Mouse (Mus musculus): ENCODE measurements at regions not wholly inside any gene's neighbourhood (a gene's known extent, or its start where the extent isn't known, plus 50 kb on each side); places are given as distances from the start of the nearest gene placed in this dataset.

DNA sequence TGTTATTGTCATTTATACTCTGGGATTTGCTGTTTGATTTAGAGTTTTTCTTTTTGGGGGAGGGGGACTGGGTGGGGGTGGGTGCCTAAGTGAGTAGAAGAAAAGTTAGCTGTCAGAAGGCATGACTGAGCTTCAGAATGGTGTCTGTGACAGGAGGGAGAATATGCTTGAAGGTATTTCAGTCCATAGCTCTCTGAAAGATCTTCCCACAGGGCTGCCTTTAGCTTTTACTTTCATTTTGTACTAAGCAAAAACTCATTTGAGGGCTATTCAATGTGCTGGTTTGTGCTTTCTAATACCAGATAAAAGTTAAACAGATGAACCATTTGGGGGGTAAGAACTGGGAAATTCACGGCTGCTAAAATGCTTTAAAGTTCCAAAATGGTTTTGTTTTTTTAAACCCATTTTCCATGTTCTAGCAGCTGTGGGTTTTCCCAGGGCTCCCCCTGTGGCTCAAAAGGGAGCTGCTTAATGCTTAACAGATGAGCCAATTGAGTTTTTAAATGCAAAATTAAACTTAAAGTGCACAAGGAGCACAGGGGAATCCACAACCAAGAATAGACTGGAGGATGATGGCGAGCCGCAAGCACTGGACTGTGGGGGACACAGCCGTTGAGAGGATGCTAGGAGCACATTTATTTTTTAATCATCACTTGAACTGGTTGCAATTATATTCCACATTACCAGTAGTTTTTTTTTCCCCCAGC, 538.5 kb upstream of the Zic4 start:
- Histone ChIP-seq H3K27ac (ENCODE audit: low read length) (no peak overlapping the region), H3K9me3 (ENCODE audit: low read length) (no peaks in the 10 kb centered on the region), H3K4me2 (replicated peaks; ENCODE audit: low read depth, low read length) (no peak overlapping the region), H3K9ac (replicated peaks; ENCODE audit: low read depth) (no peak overlapping the region), H3K4me3 (ENCODE audit: low read depth, low read length) (no peak overlapping the region), H3K27me3 (replicated peaks; ENCODE audit: insufficient read depth, low read length) (no peaks in the 10 kb centered on the region), H3K36me3 (ENCODE audit: insufficient read depth, low read length) (no peaks in the 10 kb centered on the region), H3K4me1 (ENCODE audit: insufficient read depth, low read depth, low read length) (no peaks in the 10 kb centered on the region)
- ATAC-seq: no peak
- 83% methylated on average over 4 of the region's 4 CpGs for whole genome bisulfite sequencing
- DNase-seq (ENCODE audit: low spot score): no peak
- peak; percentile 24 for TF ChIP-seq CTCF (IDR thresholded peaks at IDR 0.05)
- no peak for TF ChIP-seq EP300 (IDR thresholded peaks at IDR 0.05)

DNA sequence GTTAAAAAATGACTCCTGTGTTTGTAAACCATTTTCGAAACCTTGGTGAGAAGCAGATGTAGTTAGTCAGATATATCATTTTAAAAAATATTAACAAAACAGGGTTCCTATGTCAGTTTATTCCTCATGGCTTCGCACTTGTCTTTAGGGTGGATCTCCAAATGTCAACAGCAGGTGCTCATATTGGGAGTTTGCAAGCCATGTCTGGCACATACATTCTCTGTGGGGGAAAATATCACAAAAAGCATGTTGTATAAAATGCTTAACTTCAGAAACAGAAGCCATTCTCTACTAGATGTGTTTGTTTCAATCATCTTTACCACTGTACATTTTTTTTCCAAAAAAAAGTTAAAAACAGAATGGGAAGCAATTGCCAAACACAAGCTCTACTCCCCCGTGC, 534.7 kb upstream of the Zic4 start:
- WGBS: 80% methylated on average over 3 of the region's 3 CpGs
- no peak overlapping the region for H3K4me2 ChIP-seq (replicated peaks; ENCODE audit: low read depth, low read length)
- ATAC-seq: no peak
- no peaks in the 10 kb centered on the region for H3K27me3 ChIP-seq (replicated peaks; ENCODE audit: insufficient read depth, low read length)
- no peak overlapping the region for H3K27ac ChIP-seq (ENCODE audit: low read length)
- DNase-seq (ENCODE audit: low spot score): no peak
- H3K36me3 ChIP-seq (ENCODE audit: insufficient read depth, low read length): no peaks in the 10 kb centered on the region
- no peaks in the 10 kb centered on the region for H3K4me1 ChIP-seq (ENCODE audit: insufficient read depth, low read depth, low read length)
- TF ChIP-seq EP300 (IDR thresholded peaks at IDR 0.05): no peak
- no peak for TF ChIP-seq CTCF (IDR thresholded peaks at IDR 0.05)
- no peak overlapping the region for H3K9ac ChIP-seq (replicated peaks; ENCODE audit: low read depth)
- no peaks in the 10 kb centered on the region for H3K9me3 ChIP-seq (ENCODE audit: low read length)
- no peak overlapping the region for H3K4me3 ChIP-seq (ENCODE audit: low read depth, low read length)

- TF ChIP-seq EP300 (IDR thresholded peaks at IDR 0.05) (no peak), CTCF (IDR thresholded peaks at IDR 0.05) (no peak)
- H3K4me1 ChIP-seq (ENCODE audit: insufficient read depth, low read depth, low read length): no peaks in the 10 kb centered on the region
- ATAC-seq (no peak), DNase-seq (ENCODE audit: low spot score) (no peak)
- 55% methylated on average over 5 of the region's 5 CpGs for WGBS
- H3K36me3 ChIP-seq (ENCODE audit: insufficient read depth, low read length): no peaks in the 10 kb centered on the region
- no peaks in the 10 kb centered on the region for H3K27me3 ChIP-seq (replicated peaks; ENCODE audit: insufficient read depth, low read length)
- H3K9me3 ChIP-seq (ENCODE audit: low read length): no peaks in the 10 kb centered on the region
- H3K4me3 ChIP-seq (ENCODE audit: low read depth, low read length): no peak overlapping the region
- H3K27ac ChIP-seq (ENCODE audit: low read length): no peak overlapping the region
- H3K4me2 ChIP-seq (replicated peaks; ENCODE audit: low read depth, low read length): no peak overlapping the region
- no peak overlapping the region for H3K9ac ChIP-seq (replicated peaks; ENCODE audit: low read depth)
These were observed 533.5 kb upstream of the Zic4 start for GRCm38 (mm10) chr9:90828701-90829100.

- Histone ChIP-seq H3K27ac (ENCODE audit: low read length) (no peak overlapping the region), H3K4me1 (ENCODE audit: insufficient read depth, low read depth, low read length) (no peaks in the 10 kb centered on the region), H3K36me3 (ENCODE audit: insufficient read depth, low read length) (no peaks in the 10 kb centered on the region), H3K4me3 (ENCODE audit: low read depth, low read length) (no peak overlapping the region), H3K4me2 (replicated peaks; ENCODE audit: low read depth, low read length) (no peak overlapping the region), H3K9me3 (ENCODE audit: low read length) (no peaks in the 10 kb centered on the region), H3K9ac (replicated peaks; ENCODE audit: low read depth) (no peak overlapping the region), H3K27me3 (replicated peaks; ENCODE audit: insufficient read depth, low read length) (no peaks in the 10 kb centered on the region)
- ATAC-seq: no peak
- DNase-seq (ENCODE audit: low spot score): no peak
- TF ChIP-seq EP300 (IDR thresholded peaks at IDR 0.05): no peak
- no peak for TF ChIP-seq CTCF (IDR thresholded peaks at IDR 0.05)
- WGBS: 76% methylated on average over 4 of the region's 4 CpGs
These were observed 531.5 kb upstream of the Zic4 start for GRCm38 (mm10) chr9:90830704-90831103.

GRCm38 (mm10) chr9:90833743-90834539, 528.3 kb upstream of the Zic4 start:
- WGBS: 27% methylated on average over 3 of the region's 3 CpGs
- no peaks in the 10 kb centered on the region for H3K4me1 ChIP-seq (ENCODE audit: insufficient read depth, low read depth, low read length)
- no peaks in the 10 kb centered on the region for H3K9me3 ChIP-seq (ENCODE audit: low read length)
- H3K27me3 ChIP-seq (replicated peaks; ENCODE audit: insufficient read depth, low read length): no peaks in the 10 kb centered on the region
- H3K4me3 ChIP-seq (ENCODE audit: low read depth, low read length): no peak overlapping the region
- no peaks in the 10 kb centered on the region for H3K36me3 ChIP-seq (ENCODE audit: insufficient read depth, low read length)
- no peak overlapping the region for H3K9ac ChIP-seq (replicated peaks; ENCODE audit: low read depth)
- TF ChIP-seq CTCF (IDR thresholded peaks at IDR 0.05): no peak
- no peak for TF ChIP-seq EP300 (IDR thresholded peaks at IDR 0.05)
- no peak overlapping the region for H3K27ac ChIP-seq (ENCODE audit: low read length)
- ATAC-seq (no peak), DNase-seq (ENCODE audit: low spot score) (no peak)
- H3K4me2 ChIP-seq (replicated peaks; ENCODE audit: low read depth, low read length): no peak overlapping the region

DNA sequence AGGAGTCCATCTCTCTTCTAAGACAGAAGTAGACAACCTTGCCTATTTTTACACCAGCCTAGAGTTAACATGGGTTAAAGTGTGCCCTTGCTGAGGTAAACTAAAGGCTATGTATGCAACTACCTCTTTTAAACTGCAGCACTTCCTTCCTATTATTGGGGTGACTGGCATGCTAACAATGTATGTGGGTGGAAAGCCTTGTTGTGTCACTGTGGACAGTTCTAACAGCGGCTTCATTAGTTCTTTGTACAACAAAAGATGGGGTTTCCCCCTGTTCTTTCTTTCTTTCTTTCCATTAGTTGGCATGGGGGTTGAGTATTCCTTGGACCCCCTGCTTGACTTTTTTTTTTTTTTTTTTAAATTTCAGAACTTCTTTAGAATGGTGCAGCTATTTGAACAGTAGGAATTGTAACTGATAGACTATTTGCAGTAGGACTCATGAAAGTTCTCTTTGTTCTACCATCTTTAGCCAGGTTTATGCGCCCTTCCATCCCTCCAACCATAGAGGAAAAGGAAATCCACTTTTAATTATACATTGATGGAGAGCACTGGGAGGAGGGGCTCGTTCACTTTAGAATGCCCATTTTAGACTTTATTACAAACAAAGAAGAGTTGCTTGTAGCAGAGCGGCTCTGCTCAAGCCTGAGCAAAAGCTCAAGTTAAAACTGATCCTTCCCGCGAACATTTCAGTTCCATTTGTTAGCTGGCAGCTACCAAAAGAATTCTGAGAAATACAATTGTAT, 523.9 kb upstream of the Zic4 start:
- Histone ChIP-seq H3K4me1 (ENCODE audit: insufficient read depth, low read depth, low read length) (no peaks in the 10 kb centered on the region), H3K4me2 (replicated peaks; ENCODE audit: low read depth, low read length) (no peak overlapping the region), H3K36me3 (ENCODE audit: insufficient read depth, low read length) (no peaks in the 10 kb centered on the region), H3K9ac (replicated peaks; ENCODE audit: low read depth) (no peak overlapping the region), H3K27me3 (replicated peaks; ENCODE audit: insufficient read depth, low read length) (no peaks in the 10 kb centered on the region), H3K9me3 (ENCODE audit: low read length) (no peaks in the 10 kb centered on the region), H3K4me3 (ENCODE audit: low read depth, low read length) (no peak overlapping the region), H3K27ac (ENCODE audit: low read length) (no peak overlapping the region)
- ATAC-seq: no peak
- no peak for DNase-seq (ENCODE audit: low spot score)
- 65% methylated on average over 6 of the region's 6 CpGs for WGBS
- TF ChIP-seq CTCF (IDR thresholded peaks at IDR 0.05) (no peak), EP300 (IDR thresholded peaks at IDR 0.05) (no peak)
